Mouse (Mus musculus): Measurements from ENCODE around the gene Ackr4.

The Ackr4 gene

DNA sequence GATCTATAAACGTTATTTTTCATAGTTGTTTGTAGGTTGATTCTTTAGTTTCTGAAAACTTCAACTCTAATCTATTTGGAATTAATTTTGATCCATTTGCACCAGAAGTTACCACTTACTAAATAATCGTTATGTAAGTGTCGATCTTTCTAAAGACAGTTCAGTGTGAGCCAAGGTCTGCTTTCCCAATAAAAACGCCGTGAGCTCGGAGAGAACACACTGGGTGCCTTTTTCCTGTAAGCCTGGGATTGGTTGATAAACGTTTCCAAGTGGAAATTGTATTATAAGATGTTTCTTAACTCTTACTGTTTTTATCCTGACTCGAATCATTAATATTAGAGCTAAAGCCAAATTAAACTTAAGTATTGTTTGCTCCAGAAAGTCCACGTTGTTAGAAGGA lies 19.8 kb downstream of the Ackr4 start:
- WGBS, result 78% methylated on average over 9 of the region's 9 CpGs

DNA sequence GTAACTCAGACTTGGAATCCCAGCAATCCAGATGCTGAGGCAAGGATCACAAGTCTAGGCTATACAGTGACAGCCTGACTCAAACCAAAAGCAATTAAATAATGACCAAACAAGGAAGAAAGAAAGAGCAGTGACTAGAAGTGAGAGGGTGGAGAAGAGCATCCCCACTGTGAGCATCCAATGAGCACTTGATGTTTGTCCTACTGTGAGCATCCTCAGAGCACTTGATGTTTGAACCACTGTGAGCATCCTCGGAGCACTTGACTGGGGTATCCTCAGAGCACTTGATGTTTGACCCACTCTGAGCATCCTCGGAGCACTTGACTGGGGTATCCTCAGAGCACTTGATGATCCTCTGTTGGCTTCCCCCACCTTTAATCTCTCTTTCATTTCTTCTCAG lies 21.7 kb downstream of the Ackr4 start:
- WGBS, result 90% methylated on average over 2 of the region's 2 CpGs

DNA sequence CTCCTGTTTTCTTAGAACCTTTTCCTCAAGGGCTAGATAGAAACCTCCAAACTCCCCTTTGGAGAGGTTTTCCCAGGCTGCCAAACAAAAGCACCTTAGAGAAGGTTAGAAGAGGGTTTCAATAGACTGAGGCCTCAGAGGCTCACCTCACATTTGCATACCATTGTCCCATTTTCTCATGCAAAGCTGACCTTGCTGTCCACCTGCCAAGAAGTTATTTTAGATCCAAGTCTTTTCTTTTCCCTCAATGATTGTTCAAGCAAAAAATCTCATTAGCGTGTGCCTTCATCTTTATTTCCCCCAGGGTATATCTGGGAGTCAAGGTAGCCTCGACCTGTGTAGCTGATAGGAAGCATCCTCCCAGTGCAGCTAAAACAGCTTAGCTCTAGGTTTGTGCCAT lies 23.8 kb downstream of the Ackr4 start:
- WGBS, result 75% methylated on average over 2 of the region's 2 CpGs

DNA sequence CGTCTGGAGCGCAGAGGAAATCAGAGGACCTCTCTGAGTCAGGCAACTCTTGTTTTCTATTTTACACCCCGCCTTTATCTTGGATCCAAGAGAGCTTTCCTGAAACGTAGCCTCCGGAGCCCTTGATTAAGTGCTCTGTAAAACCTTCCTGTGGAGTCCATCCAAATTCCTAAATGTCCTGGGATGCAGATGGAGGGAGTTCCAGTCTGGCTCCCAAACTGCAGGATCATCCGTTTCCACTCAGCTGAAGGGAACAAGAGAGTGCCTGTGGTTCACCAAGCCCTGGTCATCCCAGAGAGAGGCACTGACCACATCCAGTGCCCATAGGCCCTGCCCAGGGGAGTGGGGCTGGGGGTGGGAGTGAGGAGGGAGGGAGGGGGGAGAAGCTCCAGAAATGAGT lies 24.4 kb downstream of the Ackr4 start:
- 50% methylated on average over 6 of the region's 6 CpGs for WGBS

DNA sequence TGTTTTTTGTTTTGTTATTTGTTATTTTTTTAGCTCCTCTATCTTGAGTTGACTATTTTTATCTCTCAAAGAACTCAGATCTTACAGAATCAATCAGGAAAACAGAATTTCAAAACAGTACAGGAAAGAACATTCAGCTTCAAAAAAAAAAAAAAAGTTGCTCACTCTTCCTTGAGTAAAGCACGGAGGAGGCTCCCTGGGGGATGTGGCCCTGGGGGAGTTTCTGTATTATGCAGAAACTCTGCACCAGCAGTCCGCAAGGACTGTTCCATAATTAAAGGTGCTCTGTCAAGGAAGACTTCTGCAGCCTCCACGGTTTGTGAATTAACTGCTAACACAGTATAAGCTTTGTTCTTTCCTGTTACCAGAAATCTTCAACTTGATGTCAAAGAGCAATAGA lies 25.3 kb downstream of the Ackr4 start:
- WGBS, result 34% methylated on average over 3 of the region's 3 CpGs

DNA sequence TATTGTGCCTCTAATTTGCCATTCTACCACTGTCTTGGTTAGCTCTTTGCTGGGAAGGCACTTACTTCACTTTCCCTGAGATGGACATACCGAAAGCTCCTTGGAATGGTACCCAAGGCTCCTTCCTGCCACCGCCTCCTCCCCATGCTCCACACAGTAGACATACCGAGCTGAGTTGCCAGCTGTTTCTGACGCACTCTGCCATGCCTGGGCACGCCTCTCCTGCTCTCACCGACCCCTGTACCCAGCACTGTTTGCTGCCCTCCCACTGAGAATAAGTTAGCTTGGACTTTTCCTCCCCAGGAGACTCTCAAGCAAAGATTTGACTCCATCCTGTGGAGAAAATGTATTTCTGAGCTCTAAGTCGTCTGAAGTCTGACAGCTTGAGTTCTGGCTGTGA lies 25.9 kb downstream of the Ackr4 start:
- WGBS, result 60% methylated on average over 7 of the region's 7 CpGs

DNA sequence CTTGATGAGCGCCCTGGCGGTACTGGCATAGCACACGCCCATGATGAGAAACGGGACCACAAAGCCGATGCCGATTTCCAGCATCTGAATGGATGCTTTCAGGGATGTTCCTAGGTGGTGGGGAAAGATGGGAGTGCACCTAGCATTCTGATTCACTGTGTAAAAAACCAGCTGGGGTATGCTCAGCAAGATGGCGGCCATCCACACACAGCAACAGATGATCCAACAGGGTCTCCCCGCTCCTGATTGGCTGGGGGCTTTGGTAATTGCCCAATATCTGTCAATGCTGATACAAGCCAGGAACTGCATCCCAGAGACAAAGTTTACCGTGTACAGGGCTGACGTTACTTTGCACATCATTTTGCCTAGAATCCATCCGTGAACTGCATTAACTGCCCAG lies 27.7 kb downstream of the Ackr4 start:
- 92% methylated on average over 11 of the region's 11 CpGs for whole genome bisulfite sequencing

DNA sequence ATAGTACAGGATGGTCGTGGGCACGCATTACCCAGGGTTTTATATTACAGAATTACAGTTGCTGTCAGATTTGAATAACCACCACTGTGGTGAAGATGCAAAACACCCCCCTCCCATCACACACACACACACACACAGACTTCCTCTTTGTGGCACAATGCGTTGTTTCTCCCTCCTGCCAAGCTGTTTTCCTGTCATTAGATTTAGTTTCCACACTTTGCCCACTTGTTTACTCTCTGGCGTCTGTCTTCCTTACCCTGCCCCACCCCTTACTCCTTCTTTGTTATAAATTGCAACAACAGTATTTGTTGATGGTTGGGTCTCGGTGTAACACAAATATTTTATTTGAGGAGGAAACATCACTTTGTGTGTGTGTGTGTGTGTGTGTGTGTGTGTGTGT lies 28.5 kb downstream of the Ackr4 start:
- WGBS, result 72% methylated on average over 5 of the region's 5 CpGs

DNA sequence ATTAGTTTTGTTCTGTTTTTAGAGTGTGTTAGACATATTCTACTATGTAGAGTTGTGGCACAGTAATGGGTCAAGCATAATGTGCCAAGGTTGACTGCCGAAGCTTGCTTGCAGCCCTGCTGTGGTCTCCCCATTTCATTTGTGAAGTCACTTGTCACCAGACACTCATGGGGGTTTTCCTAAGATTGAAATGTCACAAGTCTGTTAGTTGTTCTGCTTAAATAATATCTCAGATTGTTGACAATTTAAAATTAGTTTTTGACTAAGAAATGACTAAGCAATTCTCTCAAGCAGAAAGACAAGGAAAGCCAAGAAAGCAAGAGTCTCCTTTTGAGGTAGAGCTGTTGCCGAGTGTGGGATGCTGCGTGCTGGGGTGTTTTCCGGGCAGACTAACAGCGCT lies 33.8 kb downstream of the Ackr4 start:
- WGBS, result 79% methylated on average over 5 of the region's 5 CpGs

DNA sequence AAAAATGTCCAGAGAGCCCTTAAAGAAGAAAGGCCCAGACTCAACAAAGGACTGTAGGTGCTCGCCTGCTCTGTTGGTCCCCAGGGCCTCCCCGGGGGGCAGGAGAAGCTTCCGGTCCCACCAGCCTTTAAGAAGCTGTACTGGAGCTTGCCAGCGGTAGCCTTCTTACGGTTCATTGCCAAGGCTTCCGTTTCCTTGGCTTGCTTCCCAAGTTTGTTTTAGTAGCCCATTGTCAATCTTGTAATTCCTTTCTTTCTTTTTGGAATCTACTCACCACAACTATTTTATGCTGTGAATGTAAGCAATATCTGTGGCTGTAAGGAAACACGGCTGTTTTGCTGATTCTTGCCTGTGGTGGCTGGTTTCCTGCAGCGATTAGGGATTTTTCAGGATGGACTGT lies 38.2 kb downstream of the Ackr4 start:
- WGBS, result 45% methylated on average over 8 of the region's 8 CpGs

DNA sequence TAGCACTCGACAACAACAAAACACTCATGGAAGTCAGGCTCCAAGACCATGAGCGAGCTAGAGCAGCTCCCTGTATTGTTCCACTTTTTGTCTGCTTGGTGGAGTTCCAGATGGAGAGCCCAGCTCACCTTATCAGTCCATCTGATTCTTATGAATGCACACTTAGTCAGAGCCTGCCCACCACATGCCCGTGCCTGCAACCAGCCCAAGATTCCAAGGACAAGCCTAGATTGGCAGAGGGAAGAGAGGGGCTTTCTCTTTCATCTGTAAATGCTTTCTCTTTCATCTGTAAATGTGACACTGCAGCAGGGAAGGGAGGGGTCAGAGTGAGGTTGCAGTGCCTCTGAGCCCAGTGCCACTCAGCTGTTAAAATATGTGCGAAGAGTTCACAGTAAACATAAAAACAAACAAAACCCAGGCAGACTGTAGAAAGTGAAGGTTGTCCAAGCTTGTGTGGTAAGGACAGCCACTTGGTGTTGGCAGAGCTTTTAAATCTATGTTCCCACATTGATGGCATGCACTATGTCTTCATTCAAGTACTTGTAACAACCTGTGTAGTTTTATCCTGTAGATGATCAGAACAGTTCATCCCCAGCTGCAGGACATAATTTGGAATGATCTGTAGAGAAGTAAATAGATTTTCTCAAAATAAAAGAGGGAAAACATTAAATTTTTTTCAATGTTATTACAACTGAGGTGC lies 40.9 kb downstream of the Ackr4 start:
- WGBS, result 75% methylated on average over 4 of the region's 4 CpGs

DNA sequence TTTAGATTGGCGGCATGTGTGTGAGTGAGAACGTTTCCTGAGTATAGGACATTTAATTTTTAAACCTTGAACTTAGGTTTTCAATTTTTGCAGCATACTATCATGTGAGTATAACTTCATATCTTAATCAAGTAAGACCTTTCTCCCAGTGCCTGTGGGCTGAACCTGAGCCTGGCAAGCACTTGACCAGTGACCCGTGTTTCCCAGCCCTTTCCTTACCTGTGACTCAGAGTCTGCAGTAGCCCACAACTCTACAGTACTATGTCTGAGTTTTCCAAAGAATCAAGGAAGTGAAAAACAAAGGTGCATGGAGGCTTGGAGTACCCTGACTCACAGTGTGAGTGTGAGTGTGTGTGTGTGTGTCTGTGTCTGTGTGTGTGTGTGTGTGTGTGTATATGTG lies 46.7 kb downstream of the Ackr4 start:
- WGBS, result 81% methylated on average over 3 of the region's 3 CpGs

DNA sequence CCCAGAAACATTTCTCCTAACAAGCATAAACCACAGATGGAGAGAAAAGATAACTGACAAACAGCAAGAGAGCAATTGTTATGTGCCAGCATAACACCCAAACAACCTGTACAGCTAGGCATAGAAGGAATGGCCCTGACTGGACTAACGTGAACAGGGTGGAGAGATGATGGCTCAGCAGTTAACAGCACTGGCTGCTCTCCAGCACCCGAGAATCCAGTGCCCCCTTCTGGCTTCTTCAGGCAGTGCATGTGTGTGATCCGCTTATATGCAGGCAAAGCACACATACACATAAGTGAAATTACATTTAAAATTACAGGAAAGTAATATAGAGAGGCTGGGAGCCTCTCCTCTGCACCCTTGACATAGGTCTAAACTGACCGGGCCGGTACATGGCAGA lies 47.4 kb downstream of the Ackr4 start:
- 62% methylated on average over 5 of the region's 5 CpGs for WGBS

DNA sequence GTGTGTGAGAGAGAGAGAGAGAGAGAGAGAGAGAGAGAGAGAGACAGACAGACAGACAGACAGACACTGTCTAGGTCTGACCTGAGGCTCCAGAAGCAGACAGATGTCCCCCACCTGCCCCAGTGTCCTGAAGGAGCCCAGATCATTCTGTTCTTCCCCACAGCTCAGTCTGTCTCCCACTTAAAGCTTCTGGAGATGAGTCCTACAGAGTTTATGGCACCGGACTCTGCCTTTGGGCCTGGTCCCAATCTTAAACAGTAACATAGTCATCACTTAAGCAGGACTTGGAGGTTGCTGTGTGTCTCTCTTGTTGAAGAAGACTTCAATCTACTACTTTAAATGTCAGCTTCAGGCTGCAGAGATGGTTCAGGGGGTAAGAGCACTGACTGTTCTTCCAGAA lies 48.0 kb downstream of the Ackr4 start:
- 97% methylated on average over 1 of the region's 1 CpGs for WGBS

DNA sequence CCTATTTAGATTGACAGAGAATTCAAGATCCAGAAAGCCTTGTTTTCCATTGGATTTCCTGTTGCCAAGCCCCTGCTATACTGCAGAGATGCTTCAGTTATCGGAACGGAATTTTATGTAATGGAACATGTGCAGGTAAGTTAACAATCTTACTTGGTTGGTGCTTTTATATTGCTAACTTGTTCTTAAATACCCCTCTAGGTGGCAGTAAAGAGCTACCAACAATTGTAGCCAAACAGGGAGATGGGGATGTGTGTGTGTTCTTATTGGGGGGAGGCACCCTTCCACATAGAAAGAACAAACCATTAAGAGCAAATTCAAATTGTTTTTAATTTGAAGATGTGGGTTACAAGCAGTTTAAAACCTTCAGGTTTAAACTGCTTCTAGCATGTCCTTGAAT lies 50.9 kb downstream of the Ackr4 start:
- WGBS, result 86% methylated on average over 2 of the region's 2 CpGs

DNA sequence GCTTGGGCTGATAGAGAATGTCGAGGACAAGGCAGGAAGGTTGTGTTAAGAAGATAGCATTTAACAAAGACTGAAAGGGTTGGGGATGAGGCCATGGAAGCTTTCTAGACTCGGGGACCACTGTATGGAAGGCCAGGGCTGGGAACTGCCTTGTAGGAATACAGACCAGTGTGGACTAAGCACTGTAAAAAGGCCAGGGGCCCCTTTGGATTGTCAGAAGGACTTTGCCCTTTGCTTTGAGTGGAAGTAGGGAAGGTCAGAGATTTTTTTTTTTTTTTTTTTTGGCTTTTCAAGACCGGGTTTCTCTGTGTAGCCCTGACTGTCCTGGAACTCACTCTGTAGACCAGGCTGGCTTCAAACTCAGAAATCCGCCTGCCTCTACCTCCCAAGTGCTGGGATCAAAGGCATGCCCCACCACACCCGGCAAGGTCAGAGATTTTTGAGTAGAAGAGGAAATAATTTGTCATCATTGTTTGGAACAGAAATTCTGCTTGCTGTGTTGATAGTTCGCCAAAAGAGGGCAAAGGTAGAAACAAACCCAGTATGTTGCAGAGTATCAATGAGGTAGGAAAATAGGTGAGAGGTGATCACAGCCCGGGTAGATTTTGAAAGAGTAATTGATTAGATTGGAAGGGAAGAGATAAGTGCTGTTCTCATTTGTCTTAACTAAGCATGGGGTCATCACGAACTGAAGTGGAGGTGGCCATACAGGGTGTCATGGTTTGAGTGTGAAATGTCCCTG lies 55.7 kb downstream of the Ackr4 start:
- 83% methylated on average over 8 of the region's 8 CpGs for WGBS

DNA sequence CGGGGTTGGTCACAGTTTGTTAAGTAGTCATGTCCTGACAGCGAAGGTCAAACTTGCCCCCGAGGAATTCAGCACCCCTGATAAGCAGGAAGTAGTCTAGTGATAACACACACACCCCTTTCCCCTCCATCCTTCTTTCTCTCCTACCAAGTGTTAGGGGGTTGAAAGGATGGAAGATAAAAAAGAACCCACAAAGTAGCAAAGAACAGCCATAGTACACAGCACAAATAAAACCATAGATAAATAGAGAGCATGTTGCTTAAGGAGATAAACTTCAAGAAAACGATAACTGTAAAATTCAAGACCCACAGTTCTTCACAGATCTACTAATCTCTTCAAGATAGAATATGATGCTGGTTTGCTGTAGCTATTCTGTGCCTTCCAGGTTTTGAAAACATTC lies 56.5 kb downstream of the Ackr4 start:
- WGBS, result 92% methylated on average over 4 of the region's 4 CpGs

DNA sequence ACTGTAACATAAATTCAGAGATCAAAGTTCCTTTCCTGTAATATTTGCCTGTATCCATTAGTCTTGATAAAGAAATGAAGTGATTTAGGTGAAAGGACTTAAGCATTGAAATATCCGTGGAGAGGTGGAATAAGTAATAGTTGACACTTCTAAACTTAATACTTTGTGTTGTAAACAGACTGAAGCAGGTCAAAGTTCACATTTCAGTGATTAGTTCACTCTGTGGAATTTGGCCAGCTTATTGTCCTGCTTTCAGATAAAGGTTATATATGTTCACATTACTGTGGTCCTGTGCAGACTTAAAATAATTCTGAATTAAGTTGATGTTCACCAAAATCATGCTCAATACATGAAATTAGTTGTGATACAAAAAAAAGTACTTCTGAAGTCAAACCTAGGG lies 62.2 kb downstream of the Ackr4 start:
- WGBS, result 34% methylated on average over 1 of the region's 1 CpGs

DNA sequence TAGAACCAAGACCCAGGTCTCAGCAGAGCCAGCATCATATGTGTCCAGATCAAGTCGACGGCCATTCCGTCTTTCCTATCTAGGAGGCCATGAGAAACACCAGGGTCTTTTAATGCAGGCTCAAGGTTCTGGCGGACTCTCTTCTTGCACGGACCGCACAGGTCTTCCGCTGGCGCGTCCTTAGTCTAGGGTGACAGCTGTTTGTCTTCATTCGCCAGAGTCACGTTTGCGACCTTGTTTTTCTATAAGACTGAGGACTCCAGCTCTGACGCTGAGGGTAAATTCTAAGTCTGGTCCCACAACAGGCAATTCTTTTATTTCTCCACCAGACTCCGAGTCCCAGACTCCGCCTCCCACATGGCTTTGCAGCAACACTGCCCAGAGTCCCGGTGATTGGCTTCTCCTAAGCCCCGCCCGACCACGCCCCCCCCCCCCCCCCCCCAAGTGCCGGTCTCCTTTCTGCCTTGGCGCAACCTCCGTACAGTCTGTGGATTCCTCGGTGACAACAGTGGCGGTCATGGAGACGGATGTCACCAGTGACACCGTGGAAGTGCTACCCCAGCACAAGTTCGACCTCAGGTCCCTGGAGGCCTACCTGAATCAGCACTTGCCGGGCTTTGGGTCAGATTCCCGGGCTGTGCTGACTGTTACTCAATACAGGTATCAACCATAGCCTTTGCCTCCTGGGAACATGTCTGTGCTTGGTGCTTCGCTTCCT lies 63.3 kb downstream of the Ackr4 start, which contains the start of gene Acad11:
Acad11 (plus strand) TSS at position 134 of the 718 bp plus-strand sequence.
- under 1% methylated on average over 29 of the region's 30 CpGs for WGBS

DNA sequence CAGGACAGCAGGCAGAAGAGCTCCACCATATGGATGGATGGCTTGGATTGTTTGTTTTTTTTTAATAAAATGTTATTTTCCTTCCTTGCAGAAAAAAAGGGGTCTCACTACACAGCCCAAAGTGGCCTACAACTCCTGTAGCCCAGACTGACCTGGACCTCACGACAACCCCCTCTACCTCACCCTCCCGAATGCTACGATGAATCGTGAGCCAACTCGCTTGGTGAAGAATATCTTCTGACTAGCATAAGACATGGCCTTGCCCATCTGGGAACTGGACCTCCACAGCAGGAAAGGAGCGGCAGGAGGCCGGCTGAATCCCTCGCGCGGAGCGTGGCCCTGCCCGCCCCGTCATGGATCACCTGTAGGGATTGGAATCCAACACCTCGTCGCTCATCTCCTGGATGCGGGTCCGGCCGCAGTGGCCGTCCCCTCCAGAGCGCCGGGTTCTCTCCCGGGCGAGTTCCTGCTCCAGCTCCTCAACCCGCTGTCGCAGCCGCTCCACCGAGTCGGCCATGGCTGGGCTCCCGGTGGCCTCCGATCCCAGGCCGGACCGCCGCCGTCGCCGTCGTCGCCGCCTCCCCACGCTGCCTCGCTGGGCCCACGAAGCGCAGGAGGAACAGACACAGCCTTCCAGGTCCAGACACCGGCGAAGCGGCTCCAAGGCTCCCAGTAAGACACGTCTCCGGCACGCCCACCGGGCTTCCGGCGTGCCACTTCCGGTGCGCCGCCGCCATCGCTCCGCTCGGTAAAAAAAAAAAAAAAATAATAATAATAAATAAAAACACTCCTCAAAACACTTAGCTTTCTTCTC lies 64.1 kb downstream of the Ackr4 start, which contains the start of gene Uba5:
Uba5 (minus strand) TSS at position 705 of the 814 bp plus-strand sequence.
- under 1% methylated on average over 59 of the region's 59 CpGs for WGBS

DNA sequence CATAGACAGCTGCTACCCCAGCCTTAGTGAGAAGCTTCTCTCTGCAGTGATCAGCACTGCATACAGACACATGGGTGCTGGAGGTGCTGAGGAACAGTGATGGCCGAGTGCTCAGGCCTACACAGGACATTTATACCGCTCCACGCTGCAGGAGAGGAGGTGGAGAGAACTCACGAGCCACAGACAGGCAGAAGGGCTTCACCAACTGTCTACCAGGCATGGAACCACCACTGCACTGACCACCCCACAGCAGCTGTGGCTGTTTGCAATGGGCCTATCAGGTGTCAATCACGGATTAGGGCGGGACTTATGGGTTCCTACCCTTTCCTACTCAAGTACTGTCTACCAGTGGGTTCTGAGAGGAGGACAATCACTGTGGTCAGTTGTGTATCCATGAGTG lies 75.7 kb downstream of the Ackr4 start:
- WGBS, result 93% methylated on average over 6 of the region's 6 CpGs

DNA sequence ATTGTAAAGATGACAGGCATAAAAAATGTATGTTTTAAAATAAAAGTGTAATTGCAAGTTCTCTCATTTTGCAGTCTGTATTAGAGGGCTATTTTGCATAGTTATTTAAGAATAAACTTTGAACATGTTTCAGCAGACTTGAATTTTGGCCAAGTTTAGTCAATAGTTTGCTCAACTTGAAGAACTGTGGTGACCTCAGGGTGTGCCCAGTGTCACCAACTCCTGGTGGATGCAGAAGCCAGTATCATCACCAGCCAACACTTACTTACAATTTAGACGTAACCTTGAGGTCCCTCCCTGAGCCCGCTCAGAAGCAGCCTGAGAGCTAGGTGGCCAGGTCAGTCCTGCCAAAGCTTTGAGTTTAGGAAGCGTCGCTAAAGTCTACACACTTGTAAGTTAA lies 83.1 kb downstream of the Ackr4 start:
- WGBS, result 92% methylated on average over 4 of the region's 4 CpGs
